Mouse (Mus musculus) fat pad, adult 2 months (tissue): ENCODE data around the gene Smurf2.

Source experiments
- DNase-seq: peaks from one replicate; pipeline ENCODE4 v3.0.0-alpha.2; 2011; ENCODE audit warnings: low read depth, low spot score; ENCODE audit errors: extremely low read depth

Smurf2 gene

DNA sequence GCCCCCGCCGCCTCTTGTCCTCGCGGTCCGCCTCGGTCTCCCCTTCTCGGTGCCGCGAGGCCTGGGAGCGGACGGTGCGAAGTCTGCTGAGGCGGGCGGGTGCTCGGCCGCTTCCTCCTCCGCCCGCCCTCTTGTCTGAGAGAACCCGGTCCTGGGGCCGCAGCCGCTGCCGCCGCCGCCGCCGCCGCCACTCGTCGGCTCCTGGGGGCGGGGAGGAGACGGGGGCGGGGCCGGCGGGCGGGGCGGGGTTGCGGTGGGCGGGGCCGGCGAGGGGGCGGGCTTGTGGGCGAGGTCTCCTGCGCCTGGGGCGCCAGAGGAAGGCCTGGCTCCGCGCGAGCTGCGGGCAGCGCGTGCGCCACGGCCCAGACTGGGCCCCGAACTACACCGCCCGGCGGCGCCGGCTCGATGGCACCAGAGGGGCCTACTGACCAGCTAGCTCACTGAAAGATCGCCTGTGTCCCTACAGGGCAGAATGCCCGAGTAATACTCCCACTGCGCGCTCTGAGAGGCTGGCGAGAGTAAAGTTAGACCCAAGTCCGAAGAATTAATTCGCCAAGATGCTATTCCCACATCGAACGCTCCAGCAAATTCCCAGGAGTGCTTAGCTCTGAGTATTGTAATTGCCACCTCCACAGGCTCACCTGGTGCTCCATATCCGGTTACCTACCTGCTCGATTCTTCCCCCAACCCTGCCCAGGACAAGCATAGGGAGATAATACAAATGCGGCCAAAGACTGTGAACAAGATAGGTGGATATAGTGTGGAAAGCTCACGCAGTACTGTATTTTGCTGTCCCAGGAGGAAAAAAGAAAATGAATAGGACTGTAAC lies at the start of gene Smurf2:
Smurf2 (minus strand) TSS at position 165 of the 829 bp plus-strand sequence.
- DNase-seq, result no peak

DNA sequence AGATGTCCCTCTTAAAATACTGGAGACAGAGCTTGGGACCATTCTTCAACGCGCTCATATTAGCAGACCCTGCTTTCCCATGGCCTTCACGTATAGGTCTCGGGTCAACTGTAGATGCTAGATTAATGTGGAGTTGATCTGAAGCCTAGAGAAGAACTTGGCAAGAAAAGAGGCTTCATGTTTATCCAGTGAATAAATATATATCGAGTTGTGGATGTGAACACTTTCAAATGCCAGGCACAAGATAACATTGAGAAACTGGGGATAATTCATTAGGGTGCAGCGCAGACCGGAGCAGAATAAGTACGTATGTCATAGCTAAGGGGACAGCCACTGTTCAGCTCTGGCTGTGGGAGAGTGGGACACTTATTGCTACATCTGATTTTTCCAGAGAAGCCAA lies 49.3 kb upstream of the Smurf2 start:
- no peak for DNase-seq

DNA sequence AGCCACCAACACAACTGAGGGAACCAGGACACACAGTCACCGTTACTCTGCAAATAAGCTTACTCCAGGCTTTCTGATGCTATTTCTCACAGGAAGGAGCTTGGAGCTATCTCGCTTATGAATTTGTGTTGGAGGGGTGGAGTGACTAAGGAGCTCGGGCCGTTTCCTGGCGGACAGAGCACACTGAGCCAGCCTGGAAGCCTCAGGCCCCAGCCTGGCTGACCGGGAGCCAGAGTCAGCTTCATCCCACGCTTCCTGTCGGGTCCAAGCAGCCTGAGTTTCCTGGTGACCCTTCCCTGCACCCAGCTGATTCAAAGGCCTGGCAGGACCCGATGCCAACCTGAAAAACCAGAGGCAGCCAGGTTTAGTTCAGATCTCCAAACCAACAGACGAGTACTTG lies 47.1 kb upstream of the Smurf2 start:
- DNase-seq, result no peak

DNA sequence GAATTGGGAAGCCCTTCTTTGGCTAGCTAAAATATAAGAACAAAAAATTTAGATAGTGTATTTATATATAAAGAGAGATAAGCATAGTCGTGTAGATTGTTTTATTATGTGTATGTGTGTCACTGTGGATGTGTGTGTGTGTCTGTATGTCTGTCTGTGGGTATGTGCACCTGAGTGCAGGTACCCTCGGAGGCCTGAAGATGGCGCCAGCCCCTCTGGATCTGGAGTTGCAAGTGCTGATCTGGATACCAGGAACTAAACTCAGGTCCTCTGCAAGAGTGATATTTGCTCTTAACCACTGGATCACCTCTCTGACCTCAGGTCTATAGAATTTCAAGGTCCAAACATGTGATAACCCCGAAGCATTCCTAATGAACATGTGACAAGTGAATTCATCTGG lies 45.4 kb upstream of the Smurf2 start:
- no peak for DNase-seq

DNA sequence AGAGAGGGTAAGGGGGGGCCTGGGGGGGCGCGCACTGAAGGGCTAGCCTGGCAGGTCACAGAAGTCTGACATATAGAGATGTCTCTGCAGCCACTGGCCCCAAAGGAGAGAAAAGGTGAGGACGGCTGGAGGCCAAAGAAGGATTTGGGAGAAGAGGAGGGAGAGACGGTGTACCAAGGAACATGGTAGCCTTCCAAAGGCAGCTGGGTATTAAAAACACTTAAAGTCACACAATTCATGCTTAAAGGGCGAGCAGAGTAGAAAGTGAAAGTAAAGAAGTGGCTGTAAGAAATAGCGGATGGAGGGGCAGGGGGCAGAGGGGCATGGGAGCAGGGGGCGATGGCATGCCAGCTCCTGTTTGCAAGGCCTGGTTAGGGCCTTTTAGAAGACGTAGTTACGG lies 41.8 kb upstream of the Smurf2 start:
- no peak for DNase-seq

DNA sequence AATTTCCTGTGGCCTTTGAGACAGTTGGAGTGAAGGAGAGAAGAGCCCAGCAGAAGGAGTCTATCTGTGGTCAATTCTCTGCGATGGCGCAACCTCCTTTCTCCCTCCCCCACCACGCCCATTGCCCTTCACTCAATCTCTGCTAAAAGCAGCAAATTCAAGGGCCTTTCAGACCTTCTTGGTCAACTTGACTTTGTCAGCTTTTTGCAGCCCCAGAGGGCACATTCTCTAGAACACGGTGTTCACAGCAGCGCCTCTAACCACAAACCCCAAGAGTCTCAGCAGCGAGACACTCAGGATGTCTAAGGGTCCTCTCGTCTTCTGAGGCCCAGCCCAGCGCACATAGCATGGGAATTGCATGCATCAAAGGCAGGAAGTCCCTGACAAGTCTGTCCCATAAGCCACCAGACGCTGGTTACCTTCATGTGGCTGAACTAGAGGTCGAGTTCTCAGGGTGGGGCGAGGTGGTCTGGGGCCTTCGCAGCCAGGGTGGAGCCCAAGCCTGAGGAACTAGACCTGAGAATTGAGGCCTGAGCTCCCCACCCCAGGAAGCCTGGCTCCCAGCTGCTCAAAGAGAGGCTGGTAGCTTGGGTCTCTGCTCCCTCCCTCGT lies 41.1 kb upstream of the Smurf2 start:
- DNase-seq, result no peak

DNA sequence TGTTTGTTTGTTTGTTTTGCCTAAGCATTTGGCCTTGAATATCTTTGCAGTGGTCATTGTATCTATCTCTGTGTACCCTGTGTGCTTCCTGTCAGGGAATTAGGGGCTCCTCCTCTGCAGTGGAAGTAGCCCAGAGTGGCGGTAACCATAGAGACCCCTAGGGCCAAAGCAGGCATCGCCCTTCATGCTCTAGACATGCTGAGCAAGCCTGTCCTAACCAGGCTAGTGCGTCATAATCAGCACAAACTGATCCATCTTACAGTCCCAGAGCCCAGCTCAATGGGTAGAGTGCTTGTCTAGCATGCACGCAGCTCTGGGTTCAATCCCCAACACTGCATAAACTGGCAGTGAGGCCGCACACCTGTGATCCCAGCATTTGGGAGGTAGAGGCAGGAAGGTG lies 38.6 kb upstream of the Smurf2 start:
- DNase-seq, result no peak

DNA sequence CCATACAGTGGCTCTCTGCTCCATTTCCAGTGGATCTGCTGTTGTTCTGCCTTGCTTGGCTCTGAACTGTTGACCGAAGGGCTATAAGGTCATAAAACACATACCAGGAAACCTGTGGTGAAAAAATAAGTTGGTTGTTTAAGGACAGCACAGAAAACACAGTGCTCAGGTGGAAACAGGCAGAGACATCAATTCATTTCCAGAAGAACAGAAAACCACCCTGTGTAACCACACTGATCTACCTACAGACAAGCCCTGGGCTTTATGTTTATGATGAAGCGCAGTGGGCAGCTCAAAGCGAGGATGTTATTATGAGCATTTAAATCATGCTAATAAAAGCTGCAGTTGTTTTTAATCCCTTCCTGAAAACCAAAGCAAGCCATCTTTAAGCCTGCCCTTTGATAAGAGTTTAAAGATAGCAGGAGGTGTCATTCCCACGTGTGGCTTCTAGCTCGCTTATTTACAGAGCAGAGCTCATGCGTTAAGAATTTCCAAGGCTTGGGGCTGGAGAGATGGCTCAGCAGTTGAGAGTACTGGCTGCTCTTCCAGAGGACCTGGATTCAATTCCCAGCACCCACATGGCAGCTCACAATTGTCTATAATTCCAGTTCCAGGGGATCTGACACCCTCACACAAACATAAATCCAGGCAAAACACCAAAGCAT lies 38.0 kb upstream of the Smurf2 start:
- no peak for DNase-seq

DNA sequence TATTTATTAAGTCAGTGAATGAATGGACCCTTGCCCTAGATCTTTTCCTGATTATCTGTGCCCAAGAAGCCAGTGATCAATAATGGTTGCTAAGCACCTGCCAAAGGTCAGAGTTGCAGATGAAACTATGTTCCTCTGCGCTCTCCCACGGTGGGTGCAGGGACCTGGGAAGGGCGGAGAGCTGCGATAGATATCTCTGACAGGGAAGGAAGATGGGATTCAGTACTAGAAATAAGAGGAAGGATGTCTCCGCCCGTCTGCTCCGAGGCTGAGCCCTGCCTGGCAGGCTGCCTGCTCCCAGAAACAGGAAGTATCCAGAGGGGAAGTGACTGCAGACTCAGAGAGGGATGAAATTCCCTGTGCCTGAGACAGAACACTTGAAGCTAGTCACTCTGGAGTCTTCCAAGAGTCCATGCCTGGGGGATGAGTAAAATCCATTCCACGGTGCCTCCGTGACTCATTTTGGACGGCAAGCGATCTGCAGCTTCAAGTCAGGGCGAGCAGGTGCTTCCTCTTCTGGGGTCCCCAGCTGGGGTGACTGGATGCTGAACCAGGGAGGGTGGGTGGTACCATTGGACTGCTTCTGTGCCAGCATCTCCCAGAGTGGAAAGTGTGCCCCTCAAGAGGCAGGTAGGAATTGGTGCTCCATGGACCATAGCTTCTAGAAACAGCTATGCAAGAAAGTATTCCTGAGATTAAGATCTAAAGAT lies 36.9 kb upstream of the Smurf2 start:
- DNase-seq, result no peak

DNA sequence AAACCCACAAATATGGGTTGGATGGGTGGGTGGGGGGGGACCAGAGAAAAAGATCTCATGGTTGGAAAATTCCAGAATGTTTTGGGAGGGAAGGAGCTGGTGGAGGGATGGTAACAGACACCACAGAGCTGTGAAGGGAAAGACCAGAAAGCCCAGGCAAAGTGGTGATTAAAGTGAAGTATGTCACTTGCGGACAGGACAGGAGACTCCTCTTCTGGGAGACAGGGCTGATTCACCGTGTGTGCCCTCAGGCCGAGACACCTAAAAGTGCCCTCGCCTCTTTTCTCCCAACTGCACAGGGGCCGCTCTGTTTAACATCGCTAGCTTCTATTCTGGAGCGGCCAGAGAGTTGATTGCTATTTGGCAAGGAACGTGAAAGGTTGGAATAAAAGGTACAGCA lies 34.1 kb upstream of the Smurf2 start:
- DNase-seq, result no peak

DNA sequence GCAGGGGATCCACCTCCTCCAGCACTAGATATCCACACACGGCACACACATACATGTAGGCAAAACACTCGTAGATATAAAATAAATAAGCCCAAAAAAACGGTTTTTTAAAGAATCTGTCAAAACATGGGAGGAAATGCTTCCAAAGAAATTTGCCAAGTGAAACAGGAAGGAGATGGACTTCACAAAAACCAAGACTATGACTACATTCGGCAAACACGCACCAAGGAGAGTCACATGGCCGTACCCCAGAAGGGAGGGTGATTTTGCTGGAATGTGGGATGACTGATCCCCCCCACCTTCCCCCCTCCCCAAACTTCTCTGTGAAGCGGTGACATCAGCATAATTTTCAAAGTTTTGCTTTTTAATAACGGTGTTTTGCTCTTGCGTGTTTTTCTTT lies 33.6 kb upstream of the Smurf2 start:
- no peak for DNase-seq

DNA sequence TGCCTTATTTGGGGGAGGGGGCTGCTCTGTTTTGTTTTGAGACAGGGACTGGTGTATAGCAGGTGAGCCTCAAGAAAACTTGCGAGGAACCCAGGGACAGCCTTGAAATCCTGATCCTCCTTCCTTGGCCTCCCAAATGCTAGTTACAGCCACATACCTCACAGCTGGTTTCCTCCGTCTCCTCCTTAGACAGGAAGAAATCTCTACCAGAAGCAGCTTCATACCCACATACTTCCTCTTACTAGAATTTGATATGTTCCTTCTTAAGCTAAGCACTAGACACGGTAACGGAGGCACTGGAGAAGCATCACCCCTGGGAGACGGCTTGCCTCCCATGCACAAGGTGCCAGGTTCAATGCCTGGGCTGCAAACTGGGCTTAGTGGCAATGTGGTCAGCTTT lies 16.8 kb upstream of the Smurf2 start:
- no peak for DNase-seq

DNA sequence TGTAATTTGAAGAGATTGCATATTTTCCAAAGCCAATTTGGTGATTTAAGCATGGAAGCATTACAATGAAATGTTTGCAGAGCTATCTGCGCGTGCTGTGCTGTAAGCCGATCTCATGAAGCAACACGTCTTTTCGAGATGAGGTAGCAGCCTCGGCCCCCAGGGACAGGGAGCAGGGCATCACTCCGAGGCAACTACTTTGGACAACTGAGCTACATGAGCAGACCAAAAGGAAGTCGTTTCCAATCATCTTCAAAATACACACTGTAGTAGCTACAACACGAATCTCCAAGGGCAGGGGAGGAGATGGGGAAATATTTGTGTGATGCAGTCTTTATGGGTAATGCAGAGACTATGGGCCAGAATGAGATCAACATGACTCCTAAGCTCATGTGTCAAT lies 9.9 kb upstream of the Smurf2 start:
- DNase-seq, result no peak

DNA sequence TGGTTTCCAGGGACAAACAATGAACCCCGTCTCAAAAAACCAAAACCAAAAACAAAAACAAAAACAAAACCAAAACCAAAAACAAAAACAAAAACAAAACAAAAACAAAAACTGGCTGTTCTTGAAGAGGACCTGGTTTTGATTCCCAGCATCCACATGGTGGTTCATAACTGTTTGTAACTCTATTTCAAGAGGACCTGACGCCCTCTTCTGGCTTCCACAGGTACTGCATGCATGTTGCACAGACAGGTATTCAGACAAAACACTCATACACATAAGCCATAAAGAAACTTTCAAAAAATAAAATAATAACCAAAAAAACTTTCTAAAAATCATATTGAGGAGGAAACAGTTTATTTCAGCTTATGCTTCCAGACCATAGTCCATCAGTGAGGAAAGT lies 8.4 kb upstream of the Smurf2 start:
- no peak for DNase-seq

DNA sequence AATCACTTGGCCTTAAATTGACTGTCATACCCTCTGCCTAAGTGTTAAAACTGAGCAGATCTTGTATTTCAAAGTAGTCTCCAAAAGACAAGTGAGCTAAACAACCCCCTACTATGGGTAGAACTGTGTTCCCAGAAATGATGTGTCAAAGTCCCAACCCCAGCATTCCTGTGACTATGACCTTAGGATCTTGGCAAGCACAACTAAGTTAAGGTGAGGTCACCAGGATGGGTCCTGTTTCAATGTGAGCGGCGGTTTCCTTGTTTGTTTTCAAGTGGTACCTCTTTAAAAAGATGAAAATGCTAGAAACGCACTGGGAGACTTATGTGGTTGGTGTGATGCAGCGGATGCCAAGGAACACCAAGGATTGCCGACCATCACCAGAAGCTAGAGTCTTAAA lies 7.4 kb upstream of the Smurf2 start:
- DNase-seq, result no peak

DNA sequence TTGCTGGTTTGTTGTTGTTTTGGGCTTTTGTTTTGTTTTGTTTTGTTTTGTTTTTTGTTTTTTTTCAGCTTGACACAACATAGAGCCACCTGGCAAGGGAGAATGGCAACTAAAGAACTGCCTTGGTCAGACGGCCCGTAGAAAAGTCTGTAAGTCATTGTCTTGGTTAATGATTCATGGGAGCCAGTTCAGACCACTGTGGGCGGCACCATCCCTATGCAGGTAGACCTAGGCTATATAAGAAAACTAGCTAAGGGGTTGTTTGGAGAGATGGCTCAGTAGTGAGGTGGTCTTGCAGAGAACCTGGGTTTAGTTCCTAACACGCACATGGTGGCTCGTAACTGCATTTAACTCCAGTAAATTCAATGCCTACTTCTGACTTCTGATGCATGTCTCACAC lies 6.7 kb upstream of the Smurf2 start:
- no peak for DNase-seq

DNA sequence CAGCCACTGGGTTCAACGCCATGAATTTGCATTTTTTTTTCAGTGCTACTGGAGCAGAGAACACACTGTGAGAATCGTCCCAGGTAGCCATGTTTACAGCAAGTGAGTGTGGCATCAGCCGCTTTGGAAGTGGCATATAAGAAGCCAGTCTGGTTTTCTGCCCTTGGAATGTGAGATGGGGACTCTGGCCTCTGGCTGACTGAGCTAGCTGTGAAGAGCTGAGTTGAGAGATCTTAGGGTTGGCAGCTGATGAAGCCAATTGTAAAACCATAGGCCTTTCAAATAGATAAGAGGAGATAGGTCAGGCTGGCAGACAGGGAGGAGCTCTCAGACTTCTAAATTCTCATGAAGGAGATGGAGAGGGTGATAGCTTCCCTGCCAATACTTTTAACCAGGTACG lies 6.2 kb upstream of the Smurf2 start:
- DNase-seq, result no peak

DNA sequence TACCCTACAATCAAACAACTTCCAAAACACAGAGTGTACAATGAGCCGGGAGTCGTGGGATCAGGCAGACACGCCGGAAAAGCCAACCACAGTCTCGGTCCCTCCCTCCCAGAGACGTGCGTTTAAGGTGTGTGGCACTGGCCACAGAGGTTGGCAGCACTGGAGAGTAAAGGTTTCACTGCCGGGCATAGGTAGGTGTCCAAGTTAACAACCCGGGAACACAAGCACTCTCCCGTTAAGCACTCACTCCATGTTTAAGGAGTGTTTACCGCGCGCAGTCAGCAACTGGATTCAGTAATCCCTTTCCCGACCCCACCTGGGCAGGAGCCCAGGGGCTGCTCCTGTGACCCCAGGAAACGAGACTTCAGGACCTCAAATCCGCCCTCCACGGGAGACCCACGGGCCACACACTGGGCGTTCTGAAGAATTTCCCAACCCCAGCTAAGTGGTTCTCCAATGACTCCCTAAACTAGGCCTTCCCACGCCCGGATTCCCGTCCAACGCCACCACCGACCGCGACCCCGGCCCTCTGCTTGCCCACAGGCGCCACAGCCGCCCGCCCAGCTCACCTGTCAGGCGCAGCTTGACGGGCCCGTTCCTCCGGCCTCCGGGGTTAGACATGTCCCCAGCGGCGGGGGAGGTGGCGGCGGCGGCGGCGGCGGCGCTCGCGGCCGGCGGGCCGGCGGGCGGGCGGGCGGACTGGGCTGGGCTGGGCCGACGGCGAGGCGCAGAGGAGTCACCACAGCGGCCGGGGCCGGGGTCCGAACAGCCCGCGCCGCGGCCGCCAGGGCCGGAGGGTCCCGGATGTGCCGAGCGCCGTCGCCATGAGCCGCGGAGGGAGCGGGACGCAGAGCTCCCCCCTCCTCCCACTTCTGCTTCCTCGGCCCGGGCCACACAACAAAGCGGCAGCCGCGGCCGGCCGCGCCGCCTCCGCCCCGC lies 634 bp downstream of the Smurf2 start:
- no peak for DNase-seq

DNA sequence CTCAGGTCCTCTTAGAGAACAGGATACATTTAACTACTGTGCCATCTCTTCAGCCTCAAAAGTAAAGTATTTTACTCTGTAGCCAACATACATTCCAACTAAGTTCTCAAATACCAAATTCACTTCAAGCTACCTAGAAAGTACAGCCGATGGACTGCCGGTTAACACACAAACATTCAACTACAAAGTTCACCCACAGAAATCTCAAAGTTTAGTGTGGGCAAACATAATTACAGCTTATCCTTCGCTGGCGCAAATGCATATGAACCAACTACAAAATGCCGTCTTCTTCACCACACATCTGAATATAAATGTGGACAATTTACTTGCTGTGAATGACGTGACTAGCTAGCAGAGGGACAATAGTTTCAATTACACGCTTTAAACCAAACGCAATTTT lies 1.6 kb downstream of the Smurf2 start:
- DNase-seq, result no peak

DNA sequence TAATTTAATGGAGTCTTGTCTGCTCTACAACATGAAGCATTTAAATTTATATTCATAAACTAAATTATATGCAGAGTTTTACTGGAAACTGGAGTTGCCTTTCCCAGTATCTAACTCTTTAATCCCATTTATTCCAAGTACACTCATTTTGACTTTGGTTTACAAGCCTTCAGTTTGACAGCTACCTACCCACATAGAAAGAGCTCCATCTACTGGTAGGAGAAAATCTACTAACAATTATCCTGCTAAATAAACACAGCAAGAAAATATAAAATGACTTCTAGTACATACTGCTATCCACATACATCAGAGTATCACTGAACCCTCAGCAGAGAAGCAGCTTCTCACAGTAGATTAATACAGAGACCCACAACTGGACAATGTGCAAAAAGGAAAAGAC lies 9.3 kb downstream of the Smurf2 start:
- DNase-seq, result no peak

DNA sequence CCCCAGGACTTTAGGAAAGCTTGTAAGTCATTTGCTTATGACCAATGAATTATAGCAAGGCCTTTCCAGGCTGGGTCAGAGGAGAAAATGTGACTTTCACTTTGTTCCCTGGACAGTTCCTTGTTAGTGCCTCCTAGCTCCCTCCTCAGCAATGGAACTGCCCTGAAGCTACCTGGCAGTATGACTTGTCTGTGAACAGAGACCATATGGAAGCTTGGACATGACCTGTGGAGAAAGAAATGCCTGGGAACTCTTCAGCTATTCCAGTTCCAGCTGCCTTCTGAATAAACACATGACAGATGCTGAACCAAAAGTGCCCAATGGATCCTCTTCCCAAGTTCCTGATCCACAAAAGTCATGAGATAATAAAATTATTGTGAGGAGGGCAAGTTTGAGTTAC lies 12.5 kb downstream of the Smurf2 start:
- DNase-seq, result no peak
